Mouse (Mus musculus) WW6 (cell line): ENCODE results near the gene Dhx40.
A peak's percentile ranks its signal among the peaks of the same experiment; 100 is the strongest.
"Not testable (repeated sequence)": the region's sequence is repeated elsewhere in the genome, so short reads cannot be mapped to it uniquely, and the experiment has no call there.

Source experiments
- DNase-seq: peaks from one replicate; pipeline ENCODE4 v3.0.0-alpha.2; 2013; ENCODE audit warnings: low read depth, low spot score

Gene Dhx40

GRCm38 (mm10) chr11:86751010-86751409, 56.5 kb downstream of the Dhx40 start:
- no peak for DNase-seq

- DNase-seq, result no peak
Measured at GRCm38 (mm10) chr11:86749776-86750423, 57.6 kb downstream of the Dhx40 start.

GRCm38 (mm10) chr11:86745634-86746404, 61.7 kb downstream of the Dhx40 start:
- no peak for DNase-seq

- DNase-seq, result no peak
Measured at GRCm38 (mm10) chr11:86742605-86743004, 64.9 kb downstream of the Dhx40 start.

GRCm38 (mm10) chr11:86741505-86741904, 66.0 kb downstream of the Dhx40 start:
- no peak for DNase-seq

- DNase-seq, result no peak
Measured at GRCm38 (mm10) chr11:86739470-86739869, 68.1 kb downstream of the Dhx40 start.

GRCm38 (mm10) chr11:86738956-86739355, 68.6 kb downstream of the Dhx40 start:
- no peak for DNase-seq

- DNase-seq, result not testable (repeated sequence)
Measured at GRCm38 (mm10) chr11:86738308-86738707, 69.2 kb downstream of the Dhx40 start.

GRCm38 (mm10) chr11:86737301-86738000, 70.1 kb downstream of the Dhx40 start:
- DNase-seq, result peak; percentile 26

- DNase-seq, result no peak
Measured at GRCm38 (mm10) chr11:86734993-86735392, 72.6 kb downstream of the Dhx40 start.

GRCm38 (mm10) chr11:86734241-86734939, 73.2 kb downstream of the Dhx40 start:
- no peak for DNase-seq

GRCm38 (mm10) chr11:86731443-86731842, 76.1 kb downstream of the Dhx40 start:
- no peak for DNase-seq

GRCm38 (mm10) chr11:86725607-86726006, 81.9 kb downstream of the Dhx40 start:
- no peak for DNase-seq

GRCm38 (mm10) chr11:86724982-86725381, 82.6 kb downstream of the Dhx40 start:
- DNase-seq, result no peak

GRCm38 (mm10) chr11:86724004-86724403, 83.5 kb downstream of the Dhx40 start:
- DNase-seq, result no peak

GRCm38 (mm10) chr11:86719390-86719789, 88.2 kb downstream of the Dhx40 start:
- DNase-seq, result no peak
